Mouse (Mus musculus) olfactory bulb, adult 2 months (tissue): ENCODE measurements around the gene Phactr1. TPM values are rescaled to one million over a fixed set of nuclear protein-coding genes. Genes with fewer than 3 reads are reported as not detected.

ENCODE experiments used
- H3K27ac ChIP-seq: fragments of 200-500 bp; 2 replicates; pipeline ENCODE4 v1.5.1; 2012; ENCODE audit warnings: low read depth, low read length; ENCODE audit not compliant: insufficient read depth
- H3K4me1 ChIP-seq: fragments of 200-500 bp; 2 replicates; pipeline ENCODE4 v1.6.1; 2012; ENCODE audit warnings: low read length; ENCODE audit not compliant: control insufficient read depth, insufficient read depth
- H3K4me3 ChIP-seq: fragments of 200-500 bp; 2 replicates; pipeline ENCODE4 v1.5.1; 2012; ENCODE audit warnings: mild to moderate bottlenecking, low read depth, low read length, moderate library complexity; ENCODE audit not compliant: insufficient read depth
- CTCF ChIP-seq: fragments of 200-500 bp; IDR thresholded peaks from 2 replicates; pipeline ENCODE4 v1.5.1; 2012; ENCODE audit warnings: low read depth, mild to moderate bottlenecking, low read length, moderate library complexity; ENCODE audit not compliant: insufficient read depth
- POLR2A ChIP-seq: fragments of 200-500 bp; IDR thresholded peaks from 2 replicates; pipeline ENCODE4 v1.6.1; 2012; ENCODE audit warnings: mild to moderate bottlenecking, low read depth, low read length, moderate library complexity; ENCODE audit not compliant: insufficient read depth
- WGBS: fragments of 180-500 bp; shearing (Covaris S2); methylation state at CpG from one replicate; pipeline ENCODE4 v1.1.7; 2018; 5-methylcytosine and 5-hydroxymethylcytosine counted together
- polyA plus RNA-seq: library from polyadenylated mRNA; stranded (reverse); fragments of >200 nt; gene quantifications from 2 replicates; pipeline ENCODE4 v1.2.4, GENCODE M21; 2012; ENCODE audit warnings: low replicate concordance; ENCODE audit not compliant: missing spikeins, insufficient read depth, insufficient read length

Gene Phactr1
- polyA plus RNA-seq = not detected in 2 replicates

- 15% methylated on average over 11 of the region's 11 CpGs for WGBS
- Histone ChIP-seq H3K4me1 (peaks cover 7% of the 10 kb centered on the region; the same call in 1 of the 2 replicates), H3K27ac (no peak within 1 kb of the TSS), H3K4me3 (no peak within 1 kb of the TSS)
- TF ChIP-seq POLR2A = no peak
- no peak for TF ChIP-seq CTCF
Observed at GRCm38 (mm10) chr13:42680391-42680994, at the start of gene Phactr1. TSS of gene Phactr1 (plus strand) at chr13:42680623.

GRCm38 (mm10) chr13:42634908-42635307 is 45.5 kb upstream of the Phactr1 start:
- no peak overlapping the region for H3K27ac ChIP-seq
- WGBS = 82% methylated on average over 2 of the region's 2 CpGs
- no peak overlapping the region for H3K4me3 ChIP-seq

GRCm38 (mm10) chr13:42650228-42650627 is 30.2 kb upstream of the Phactr1 start:
- TF ChIP-seq POLR2A = no peak
- no peak for TF ChIP-seq CTCF
- WGBS = 75% methylated on average over 6 of the region's 6 CpGs
- Histone ChIP-seq H3K4me3 (no peak overlapping the region), H3K4me1 (no peaks in the 10 kb centered on the region), H3K27ac (no peak overlapping the region)

More at GRCm38 (mm10) chr13:42634908-42635307, 45.5 kb upstream of the Phactr1 start:
- TF ChIP-seq POLR2A (no peak), CTCF (no peak)
- no peaks in the 10 kb centered on the region for H3K4me1 ChIP-seq

- Histone ChIP-seq H3K4me1 (no peaks in the 10 kb centered on the region), H3K27ac (no peak overlapping the region), H3K4me3 (no peak overlapping the region)
- 57% methylated on average over 7 of the region's 7 CpGs for WGBS
- TF ChIP-seq POLR2A = no peak
- no peak for TF ChIP-seq CTCF
Observed at GRCm38 (mm10) chr13:42656643-42657315, 23.6 kb upstream of the Phactr1 start.

- H3K27ac ChIP-seq = no peak overlapping the region
- no peak overlapping the region for H3K4me3 ChIP-seq
- H3K4me1 ChIP-seq = peaks cover 2% of the 10 kb centered on the region; the same call in 1 of the 2 replicates
- WGBS = 45% methylated on average over 10 of the region's 10 CpGs
- TF ChIP-seq POLR2A (no peak), CTCF (no peak)
Observed at GRCm38 (mm10) chr13:42671651-42672290, 8.7 kb upstream of the Phactr1 start.

GRCm38 (mm10) chr13:42681299-42681698 is 876 bp downstream of the Phactr1 start:
- Histone ChIP-seq H3K4me1 (peaks cover 7% of the 10 kb centered on the region; the same call in 1 of the 2 replicates), H3K4me3 (no peak overlapping the region), H3K27ac (no peak overlapping the region)
- TF ChIP-seq POLR2A = no peak
- TF ChIP-seq CTCF = no peak
- 43% methylated on average over 9 of the region's 9 CpGs for WGBS

GRCm38 (mm10) chr13:42684181-42684580 is 3.8 kb downstream of the Phactr1 start:
- H3K27ac ChIP-seq = no peak overlapping the region
- WGBS = 92% methylated on average over 7 of the region's 7 CpGs
- H3K4me3 ChIP-seq = no peak overlapping the region
- TF ChIP-seq CTCF = no peak
- TF ChIP-seq POLR2A = no peak
- H3K4me1 ChIP-seq = peaks cover 7% of the 10 kb centered on the region; the same call in 1 of the 2 replicates

- WGBS = 90% methylated on average over 4 of the region's 4 CpGs
- H3K27ac ChIP-seq = no peak overlapping the region
- H3K4me3 ChIP-seq = no peak overlapping the region
- TF ChIP-seq POLR2A = no peak
- no peak for TF ChIP-seq CTCF
- H3K4me1 ChIP-seq = no peaks in the 10 kb centered on the region
Observed at GRCm38 (mm10) chr13:42692233-42692632, 11.8 kb downstream of the Phactr1 start.

GRCm38 (mm10) chr13:42696641-42697040 is 16.2 kb downstream of the Phactr1 start:
- no peak overlapping the region for H3K27ac ChIP-seq
- no peak overlapping the region for H3K4me3 ChIP-seq
- 26% methylated on average over 5 of the region's 5 CpGs for WGBS
- no peak for TF ChIP-seq CTCF
- TF ChIP-seq POLR2A = no peak
- H3K4me1 ChIP-seq = no peaks in the 10 kb centered on the region
